Mouse (Mus musculus) CH12.LX (cell line): ENCODE data around the gene Gm4027. TPM values are rescaled to one million over a fixed set of nuclear protein-coding genes. Genes with fewer than 3 reads are reported as not detected.

Source experiments
- polyA plus RNA-seq: library from polyadenylated mRNA; unstranded; fragments of >175 nt; gene quantifications from 2 replicates; pipeline ENCODE4 v1.2.1, GENCODE M21; 2012; ENCODE audit warnings: low read depth; ENCODE audit not compliant: insufficient read length
- total RNA-seq, 2 experiments: library from RNA; depleted of rRNA; stranded (reverse); fragments of 300-350 nt in 1 of 2; fragments of >200 nt in 1 of 2; gene quantifications; 2 replicates each; pipeline ENCODE4 v1.2.3; 2012 to 2014

Gm4027 gene
- total and polyA plus RNA-seq, 3 experiments = 0.08 TPM; not detected in 2

Other genes starting within 250 kb of the Gm4027 start
- 37.1 and 37.4 TPM in 2 replicates for gene Sptlc2, start 230.5 kb upstream of the Gm4027 start, total RNA-seq (2012; rRNA removed)
- gene Sptlc2, start 230.5 kb upstream of the Gm4027 start, total RNA-seq (2014; rRNA removed) = 49.2 and 56.5 TPM in 2 replicates
- 68.6 and 72.2 TPM in 2 replicates for gene Sptlc2, start 230.5 kb upstream of the Gm4027 start, polyA plus RNA-seq
- 117 and 159 TPM in 2 replicates for gene Slirp, start 175.0 kb upstream of the Gm4027 start, total RNA-seq (2012; rRNA removed)
- 138 and 180 TPM in 2 replicates for gene Slirp, start 175.0 kb upstream of the Gm4027 start, total RNA-seq (2014; rRNA removed)
- 261 and 271 TPM in 2 replicates for gene Slirp, start 175.0 kb upstream of the Gm4027 start, polyA plus RNA-seq
- gene Alkbh1, start 174.9 kb upstream of the Gm4027 start, total RNA-seq (2012; rRNA removed) = 26.8 and 31.7 TPM in 2 replicates
- 39.1 and 54.1 TPM in 2 replicates for gene Alkbh1, start 174.9 kb upstream of the Gm4027 start, total RNA-seq (2014; rRNA removed)
- gene Alkbh1, start 174.9 kb upstream of the Gm4027 start, polyA plus RNA-seq = 32.8 and 37.3 TPM in 2 replicates
- gene Snw1, start 146.6 kb upstream of the Gm4027 start, total RNA-seq (2012; rRNA removed) = 78.0 and 93.6 TPM in 2 replicates
- gene Snw1, start 146.6 kb upstream of the Gm4027 start, total RNA-seq (2014; rRNA removed) = 116 and 126 TPM in 2 replicates
- 96.8 and 113 TPM in 2 replicates for gene Snw1, start 146.6 kb upstream of the Gm4027 start, polyA plus RNA-seq
- gene Gm5788, start 124.1 kb upstream of the Gm4027 start, total RNA-seq (2012; rRNA removed) = not detected in 2 replicates
- not detected in 2 replicates for gene Gm5788, start 124.1 kb upstream of the Gm4027 start, total RNA-seq (2014; rRNA removed)
- gene Gm5788, start 124.1 kb upstream of the Gm4027 start, polyA plus RNA-seq = not detected in 2 replicates
- gene Gm8300, start 104.6 kb upstream of the Gm4027 start, total RNA-seq (2012; rRNA removed) = 0.04 TPM in 1 of 2 replicates, not detected in the other
- not detected in 2 replicates for gene Gm8300, start 104.6 kb upstream of the Gm4027 start, total RNA-seq (2014; rRNA removed)
- not detected in 2 replicates for gene Gm8300, start 104.6 kb upstream of the Gm4027 start, polyA plus RNA-seq
- not detected in 2 replicates for gene Oog1, start 16.2 kb upstream of the Gm4027 start, total RNA-seq (2012; rRNA removed)
- not detected in 2 replicates for gene Oog1, start 16.2 kb upstream of the Gm4027 start, total RNA-seq (2014; rRNA removed)
- not detected in 2 replicates for gene Oog1, start 16.2 kb upstream of the Gm4027 start, polyA plus RNA-seq
- gene Gm16381, start 25.8 kb downstream of the Gm4027 start, total RNA-seq (2012; rRNA removed) = not detected in 2 replicates
- gene Gm16381, start 25.8 kb downstream of the Gm4027 start, total RNA-seq (2014; rRNA removed) = not detected in 2 replicates
- gene Gm16381, start 25.8 kb downstream of the Gm4027 start, polyA plus RNA-seq = not detected in 2 replicates
- not detected in 2 replicates for gene Gm21319, start 156.9 kb downstream of the Gm4027 start, total RNA-seq (2012; rRNA removed)
- gene Gm21319, start 156.9 kb downstream of the Gm4027 start, total RNA-seq (2014; rRNA removed) = not detected in 2 replicates
- gene Gm21319, start 156.9 kb downstream of the Gm4027 start, polyA plus RNA-seq = not detected in 2 replicates
- gene Gm21936, start 176.6 kb downstream of the Gm4027 start, total RNA-seq (2012; rRNA removed) = not detected in 2 replicates
- not detected in 2 replicates for gene Gm21936, start 176.6 kb downstream of the Gm4027 start, total RNA-seq (2014; rRNA removed)
- gene Gm21936, start 176.6 kb downstream of the Gm4027 start, polyA plus RNA-seq = not detected in 2 replicates
- gene BB287469, start 197.7 kb downstream of the Gm4027 start, total RNA-seq (2012; rRNA removed) = not detected in 2 replicates
- not detected in 2 replicates for gene BB287469, start 197.7 kb downstream of the Gm4027 start, total RNA-seq (2014; rRNA removed)
- not detected in 2 replicates for gene BB287469, start 197.7 kb downstream of the Gm4027 start, polyA plus RNA-seq
- not detected in 2 replicates for gene Gm2001, start 223.5 kb downstream of the Gm4027 start, total RNA-seq (2012; rRNA removed)
- gene Gm2001, start 223.5 kb downstream of the Gm4027 start, total RNA-seq (2014; rRNA removed) = not detected in 2 replicates
- not detected in 2 replicates for gene Gm2001, start 223.5 kb downstream of the Gm4027 start, polyA plus RNA-seq